Mouse (Mus musculus) brain, adult 10 weeks (tissue): ENCODE data around the gene Mfsd4b2. TPM values are rescaled to one million over a fixed set of nuclear protein-coding genes. Genes with fewer than 3 reads are reported as not detected.

Source experiments
- polyA plus RNA-seq: library from polyadenylated mRNA; stranded (reverse); fragments of 350-450 nt; fragmentation: Illumina TruSeq; extraction: RNeasy Lipid Tissue Mini Kit (QIAGEN cat#74804); gene quantifications from one replicate; pipeline ENCODE4 v1.2.3, GENCODE M21; 2015; ENCODE audit warnings: low read depth, low replicate concordance

Mfsd4b2 gene
- not detected for polyA plus RNA-seq

GRCm38 (mm10) chr10:39926616-39927139 is at the start of gene Mfsd4b2:
TSS of gene Mfsd4b2 (minus strand) at chr10:39926923.

GRCm38 (mm10) chr10:39959761-39960440 is 33.2 kb upstream of the Mfsd4b2 start, which contains the start of gene Mfsd4b3:
TSS of gene Mfsd4b3 (minus strand) at chr10:39960153.

GRCm38 (mm10) chr10:39898874-39899371 is 27.8 kb downstream of the Mfsd4b2 start, which contains the start of gene Mfsd4b4:
TSS of gene Mfsd4b4 (minus strand) at chr10:39899238.

Other genes starting within 250 kb of the Mfsd4b2 start
- gene Rev3l, start 194.8 kb downstream of the Mfsd4b2 start, polyA plus RNA-seq: 19.7 TPM
- gene Mfsd4b4, start 27.7 kb downstream of the Mfsd4b2 start, polyA plus RNA-seq: 7.5 TPM
- not detected for gene Mfsd4b3, start 33.2 kb upstream of the Mfsd4b2 start, polyA plus RNA-seq
- gene Mfsd4b5, start 59.7 kb upstream of the Mfsd4b2 start, polyA plus RNA-seq: not detected
- 0.85 TPM for gene Mfsd4b1, start 98.3 kb upstream of the Mfsd4b2 start, polyA plus RNA-seq
- gene Slc16a10, start 215.3 kb upstream of the Mfsd4b2 start, polyA plus RNA-seq: 2.3 TPM